Mouse (Mus musculus): ENCODE data around the gene Cfl1. TPM values are rescaled to one million over a fixed set of nuclear protein-coding genes. Genes with fewer than 3 reads are reported as not detected.
A peak's percentile ranks its signal among the peaks of the same experiment; 100 is the strongest.
"Not testable (repeated sequence)": the region's sequence is repeated elsewhere in the genome, so short reads cannot be mapped to it uniquely, and the experiment has no call there.

Cfl1 gene
- polyA plus RNA-seq, 1 experiment from 2014 or later = 3,495 TPM

- peak overlapping the region; percentile 47 for H3K9ac ChIP-seq (ENCODE audit: low read length)
- ATAC-seq (ENCODE audit: insufficient number of reproducible peaks, low FRiP score, low TSS enrichment, low read depth) = peak; percentile 80
- peak overlapping the region; percentile 90 for H3K27ac ChIP-seq (replicated peaks; ENCODE audit: low read depth, low read length)
- H3K9me3 ChIP-seq (ENCODE audit: control insufficient read depth, low read length) = no peaks in the 10 kb centered on the region
- no peaks in the 10 kb centered on the region for H3K27me3 ChIP-seq (ENCODE audit: control insufficient read depth, insufficient read depth, low read length)
- peaks cover 9% of the 10 kb centered on the region; the same call in 1 of the 2 replicates for H3K4me1 ChIP-seq (ENCODE audit: control insufficient read depth, insufficient read depth, low read length)
- peaks cover 19% of the 10 kb centered on the region for H3K36me3 ChIP-seq (ENCODE audit: control insufficient read depth, insufficient read depth, low read length)
- under 1% methylated on average over 26 of the region's 26 CpGs for WGBS
- H3K4me2 ChIP-seq (ENCODE audit: low read depth, severe bottlenecking) = peak overlapping the region; percentile 59
- peak overlapping the region; percentile 41 for H3K4me3 ChIP-seq (ENCODE audit: low read depth, low read length)
- peak; percentile 99 for DNase-seq (ENCODE audit: low spot score)
Measured at GRCm38 (mm10) chr19:5488878-5489571, 1.2 kb upstream of the Cfl1 start.

- H3K4me3 ChIP-seq (ENCODE audit: low read depth, low read length) = peak overlapping the region; percentile 100; the same call in 1 of the 2 replicates
- H3K27ac ChIP-seq (replicated peaks; ENCODE audit: low read depth, low read length) = peak overlapping the region; percentile 97; the same call in 1 of the 2 replicates
- not testable (repeated sequence) for DNase-seq (ENCODE audit: low spot score); H3K9me3 ChIP-seq (ENCODE audit: control insufficient read depth, low read length); ATAC-seq (ENCODE audit: insufficient number of reproducible peaks, low FRiP score, low TSS enrichment, low read depth); H3K27me3 ChIP-seq (ENCODE audit: control insufficient read depth, insufficient read depth, low read length); H3K4me1 ChIP-seq (ENCODE audit: control insufficient read depth, insufficient read depth, low read length); H3K9ac ChIP-seq (ENCODE audit: low read length)
- WGBS = 57% methylated on average over 10 of the region's 10 CpGs
- peaks cover 21% of the 10 kb centered on the region for H3K36me3 ChIP-seq (ENCODE audit: control insufficient read depth, insufficient read depth, low read length)
- H3K4me2 ChIP-seq (ENCODE audit: low read depth, severe bottlenecking) = peak overlapping the region; percentile 20; the same call in 1 of the 2 replicates
Measured at GRCm38 (mm10) chr19:5489721-5490120, 534 bp upstream of the Cfl1 start.

- Histone ChIP-seq H3K36me3 (ENCODE audit: control insufficient read depth, insufficient read depth, low read length) (peaks cover 23% of the 10 kb centered on the region), H3K27me3 (ENCODE audit: control insufficient read depth, insufficient read depth, low read length) (no peaks in the 10 kb centered on the region)
Measured at GRCm38 (mm10) chr19:5490898-5491708, 848 bp downstream of the Cfl1 start.

GRCm38 (mm10) chr19:5492641-5493040 lies 2.4 kb downstream of the Cfl1 start:
- no peak overlapping the region for H3K4me2 ChIP-seq (ENCODE audit: low read depth, severe bottlenecking)
- DNase-seq (ENCODE audit: low spot score) = no peak
- H3K9me3 ChIP-seq (ENCODE audit: control insufficient read depth, low read length) = no peaks in the 10 kb centered on the region
- peaks cover 27% of the 10 kb centered on the region for H3K36me3 ChIP-seq (ENCODE audit: control insufficient read depth, insufficient read depth, low read length)
- 0 out of 2 replicates have a peak, but pooled peaks cover 5% of the 10 kb centered on the region for H3K4me1 ChIP-seq (ENCODE audit: control insufficient read depth, insufficient read depth, low read length)
- H3K27me3 ChIP-seq (ENCODE audit: control insufficient read depth, insufficient read depth, low read length) = no peaks in the 10 kb centered on the region
- H3K27ac ChIP-seq (replicated peaks; ENCODE audit: low read depth, low read length) = no peak overlapping the region
- WGBS = 88% methylated on average over 4 of the region's 4 CpGs
- H3K4me3 ChIP-seq (ENCODE audit: low read depth, low read length) = no peak overlapping the region
- no peak overlapping the region for H3K9ac ChIP-seq (ENCODE audit: low read length)
- ATAC-seq (ENCODE audit: insufficient number of reproducible peaks, low FRiP score, low TSS enrichment, low read depth) = no peak

More at GRCm38 (mm10) chr19:5490898-5491708, 848 bp downstream of the Cfl1 start:
- Histone ChIP-seq H3K4me1 (ENCODE audit: control insufficient read depth, insufficient read depth, low read length) (peaks cover 9% of the 10 kb centered on the region; the same call in 1 of the 2 replicates), H3K9ac (ENCODE audit: low read length) (peak overlapping the region; percentile 94), H3K4me3 (ENCODE audit: low read depth, low read length) (peak overlapping the region; percentile 100), H3K4me2 (ENCODE audit: low read depth, severe bottlenecking) (peak overlapping the region; percentile 59), H3K9me3 (ENCODE audit: control insufficient read depth, low read length) (no peaks in the 10 kb centered on the region), H3K27ac (replicated peaks; ENCODE audit: low read depth, low read length) (peak overlapping the region; percentile 97)
- ATAC-seq (ENCODE audit: insufficient number of reproducible peaks, low FRiP score, low TSS enrichment, low read depth) (peak; percentile 15; the same call in 1 of the 2 replicates), DNase-seq (ENCODE audit: low spot score) (peak; percentile 80)
- 0% methylated on average over 59 of the region's 59 CpGs for WGBS

GRCm38 (mm10) chr19:5493301-5493721 lies 3.1 kb downstream of the Cfl1 start:
- H3K9ac ChIP-seq (ENCODE audit: low read length); H3K4me3 ChIP-seq (ENCODE audit: low read depth, low read length); H3K9me3 ChIP-seq (ENCODE audit: control insufficient read depth, low read length); H3K4me1 ChIP-seq (ENCODE audit: control insufficient read depth, insufficient read depth, low read length); H3K27me3 ChIP-seq (ENCODE audit: control insufficient read depth, insufficient read depth, low read length); H3K27ac ChIP-seq (replicated peaks; ENCODE audit: low read depth, low read length); H3K4me2 ChIP-seq (ENCODE audit: low read depth, severe bottlenecking); ATAC-seq (ENCODE audit: insufficient number of reproducible peaks, low FRiP score, low TSS enrichment, low read depth); DNase-seq (ENCODE audit: low spot score): not testable (repeated sequence)
- peaks cover 27% of the 10 kb centered on the region for H3K36me3 ChIP-seq (ENCODE audit: control insufficient read depth, insufficient read depth, low read length)
- WGBS = 72% methylated on average over 9 of the region's 9 CpGs

GRCm38 (mm10) chr19:5494314-5494713 lies 4.1 kb downstream of the Cfl1 start:
- Histone ChIP-seq H3K36me3 (ENCODE audit: control insufficient read depth, insufficient read depth, low read length) (peaks cover 27% of the 10 kb centered on the region), H3K27me3 (ENCODE audit: control insufficient read depth, insufficient read depth, low read length) (no peaks in the 10 kb centered on the region), H3K4me2 (ENCODE audit: low read depth, severe bottlenecking) (no peak overlapping the region), H3K9ac (ENCODE audit: low read length) (no peak overlapping the region), H3K9me3 (ENCODE audit: control insufficient read depth, low read length) (no peaks in the 10 kb centered on the region), H3K4me1 (ENCODE audit: control insufficient read depth, insufficient read depth, low read length) (0 out of 2 replicates have a peak, but pooled peaks cover 5% of the 10 kb centered on the region), H3K4me3 (ENCODE audit: low read depth, low read length) (no peak overlapping the region), H3K27ac (replicated peaks; ENCODE audit: low read depth, low read length) (no peak overlapping the region)
- ATAC-seq (ENCODE audit: insufficient number of reproducible peaks, low FRiP score, low TSS enrichment, low read depth) (no peak), DNase-seq (ENCODE audit: low spot score) (no peak)
- 92% methylated on average over 3 of the region's 3 CpGs for WGBS

- 0 out of 2 replicates have a peak, but pooled peaks cover 5% of the 10 kb centered on the region for H3K4me1 ChIP-seq (ENCODE audit: control insufficient read depth, insufficient read depth, low read length)
- DNase-seq (ENCODE audit: low spot score) (no peak), ATAC-seq (ENCODE audit: insufficient number of reproducible peaks, low FRiP score, low TSS enrichment, low read depth) (no peak)
- 81% methylated on average over 12 of the region's 12 CpGs for WGBS
- H3K9me3 ChIP-seq (ENCODE audit: control insufficient read depth, low read length) = no peaks in the 10 kb centered on the region
- peaks cover 27% of the 10 kb centered on the region for H3K36me3 ChIP-seq (ENCODE audit: control insufficient read depth, insufficient read depth, low read length)
- H3K4me2 ChIP-seq (ENCODE audit: low read depth, severe bottlenecking) = no peak overlapping the region
- no peak overlapping the region for H3K4me3 ChIP-seq (ENCODE audit: low read depth, low read length)
- no peaks in the 10 kb centered on the region for H3K27me3 ChIP-seq (ENCODE audit: control insufficient read depth, insufficient read depth, low read length)
- no peak overlapping the region for H3K27ac ChIP-seq (replicated peaks; ENCODE audit: low read depth, low read length)
- no peak overlapping the region for H3K9ac ChIP-seq (ENCODE audit: low read length)
Measured at GRCm38 (mm10) chr19:5495353-5496051, 5.2 kb downstream of the Cfl1 start.

GRCm38 (mm10) chr19:5496052-5496370 lies 5.8 kb downstream of the Cfl1 start:
- H3K9ac ChIP-seq (ENCODE audit: low read length) = no peak overlapping the region
- H3K4me2 ChIP-seq (ENCODE audit: low read depth, severe bottlenecking) = no peak overlapping the region
- 86% methylated on average over 16 of the region's 16 CpGs for WGBS
- peaks cover 27% of the 10 kb centered on the region for H3K36me3 ChIP-seq (ENCODE audit: control insufficient read depth, insufficient read depth, low read length)
- no peaks in the 10 kb centered on the region for H3K9me3 ChIP-seq (ENCODE audit: control insufficient read depth, low read length)
- no peak for DNase-seq (ENCODE audit: low spot score)
- no peak for ATAC-seq (ENCODE audit: insufficient number of reproducible peaks, low FRiP score, low TSS enrichment, low read depth)
- no peak overlapping the region for H3K27ac ChIP-seq (replicated peaks; ENCODE audit: low read depth, low read length)
- H3K4me1 ChIP-seq (ENCODE audit: control insufficient read depth, insufficient read depth, low read length) = 0 out of 2 replicates have a peak, but pooled peaks cover 5% of the 10 kb centered on the region
- no peaks in the 10 kb centered on the region for H3K27me3 ChIP-seq (ENCODE audit: control insufficient read depth, insufficient read depth, low read length)
- H3K4me3 ChIP-seq (ENCODE audit: low read depth, low read length) = no peak overlapping the region
